Mouse (Mus musculus): Measurements from ENCODE around the gene Prr29. TPM values are rescaled to one million over a fixed set of nuclear protein-coding genes. Genes with fewer than 3 reads are reported as not detected.

The Prr29 gene
- total and polyA plus RNA-seq, 2 experiments, result 0.17 TPM; not detected in 1

GRCm38 (mm10) chr11:106349772-106350171 is 15.5 kb upstream of the Prr29 start:
- Histone ChIP-seq H3K79me2 (ENCODE audit: control insufficient read depth, insufficient read depth, low read length) (no peaks in the 10 kb centered on the region), H3K27me3 (ENCODE audit: control insufficient read depth, insufficient read depth, low read length) (no peaks in the 10 kb centered on the region), H3K9ac (ENCODE audit: low read depth, low read length) (no peak overlapping the region), H3K36me3 (ENCODE audit: control insufficient read depth, insufficient read depth, low read length) (no peaks in the 10 kb centered on the region), H3K4me1 (ENCODE audit: control insufficient read depth, insufficient read depth, low read length) (no peaks in the 10 kb centered on the region), H3K4me3 (ENCODE audit: insufficient read depth, low read depth, low read length) (no peak overlapping the region), H3K27ac (replicated peaks; ENCODE audit: insufficient read depth, low read depth, low read length) (no peak overlapping the region)
- no peak for DNase-seq (ENCODE audit: extremely low read depth, low read depth, low spot score)
- TF ChIP-seq CTCF (IDR thresholded peaks at IDR 0.05; ENCODE audit: low read depth, low read length) (no peak), POLR2A (IDR thresholded peaks at IDR 0.05; ENCODE audit: extremely low read depth, insufficient read depth, low read length) (no peak)
- WGBS, result 83% methylated on average over 6 of the region's 6 CpGs

- TF ChIP-seq CTCF (IDR thresholded peaks at IDR 0.05; ENCODE audit: low read depth, low read length), result no peak
- H3K27me3 ChIP-seq (ENCODE audit: control insufficient read depth, insufficient read depth, low read length), result no peaks in the 10 kb centered on the region
- H3K36me3 ChIP-seq (ENCODE audit: control insufficient read depth, insufficient read depth, low read length), result no peaks in the 10 kb centered on the region
- peak; percentile 24 for DNase-seq (ENCODE audit: extremely low read depth, low read depth, low spot score)
- WGBS, result 48% methylated on average over 5 of the region's 5 CpGs
- no peaks in the 10 kb centered on the region for H3K4me1 ChIP-seq (ENCODE audit: control insufficient read depth, insufficient read depth, low read length)
- H3K4me3 ChIP-seq (ENCODE audit: insufficient read depth, low read depth, low read length), result no peak overlapping the region
- no peak overlapping the region for H3K27ac ChIP-seq (replicated peaks; ENCODE audit: insufficient read depth, low read depth, low read length)
- H3K9ac ChIP-seq (ENCODE audit: low read depth, low read length), result no peak overlapping the region
- no peaks in the 10 kb centered on the region for H3K79me2 ChIP-seq (ENCODE audit: control insufficient read depth, insufficient read depth, low read length)
Observed at GRCm38 (mm10) chr11:106350853-106351252, 14.4 kb upstream of the Prr29 start.

- no peak overlapping the region for H3K27ac ChIP-seq (replicated peaks; ENCODE audit: insufficient read depth, low read depth, low read length)
- no peaks in the 10 kb centered on the region for H3K36me3 ChIP-seq (ENCODE audit: control insufficient read depth, insufficient read depth, low read length)
- WGBS, result 74% methylated on average over 3 of the region's 3 CpGs
- no peak for DNase-seq (ENCODE audit: extremely low read depth, low read depth, low spot score)
- no peaks in the 10 kb centered on the region for H3K27me3 ChIP-seq (ENCODE audit: control insufficient read depth, insufficient read depth, low read length)
- TF ChIP-seq POLR2A (IDR thresholded peaks at IDR 0.05; ENCODE audit: extremely low read depth, insufficient read depth, low read length) (no peak), CTCF (IDR thresholded peaks at IDR 0.05; ENCODE audit: low read depth, low read length) (no peak)
- no peaks in the 10 kb centered on the region for H3K4me1 ChIP-seq (ENCODE audit: control insufficient read depth, insufficient read depth, low read length)
- H3K9ac ChIP-seq (ENCODE audit: low read depth, low read length), result no peak overlapping the region
- H3K4me3 ChIP-seq (ENCODE audit: insufficient read depth, low read depth, low read length), result no peak overlapping the region
- H3K79me2 ChIP-seq (ENCODE audit: control insufficient read depth, insufficient read depth, low read length), result no peaks in the 10 kb centered on the region
Observed at GRCm38 (mm10) chr11:106351253-106351652, 14.0 kb upstream of the Prr29 start.

GRCm38 (mm10) chr11:106351941-106352340 is 13.3 kb upstream of the Prr29 start:
- no peak overlapping the region for H3K4me3 ChIP-seq (ENCODE audit: insufficient read depth, low read depth, low read length)
- 89% methylated on average over 4 of the region's 4 CpGs for WGBS
- DNase-seq (ENCODE audit: extremely low read depth, low read depth, low spot score), result no peak
- no peaks in the 10 kb centered on the region for H3K4me1 ChIP-seq (ENCODE audit: control insufficient read depth, insufficient read depth, low read length)
- H3K27ac ChIP-seq (replicated peaks; ENCODE audit: insufficient read depth, low read depth, low read length), result no peak overlapping the region
- H3K9ac ChIP-seq (ENCODE audit: low read depth, low read length), result no peak overlapping the region
- no peaks in the 10 kb centered on the region for H3K27me3 ChIP-seq (ENCODE audit: control insufficient read depth, insufficient read depth, low read length)
- TF ChIP-seq POLR2A (IDR thresholded peaks at IDR 0.05; ENCODE audit: extremely low read depth, insufficient read depth, low read length) (no peak), CTCF (IDR thresholded peaks at IDR 0.05; ENCODE audit: low read depth, low read length) (no peak)
- H3K79me2 ChIP-seq (ENCODE audit: control insufficient read depth, insufficient read depth, low read length), result no peaks in the 10 kb centered on the region
- no peaks in the 10 kb centered on the region for H3K36me3 ChIP-seq (ENCODE audit: control insufficient read depth, insufficient read depth, low read length)

- Histone ChIP-seq H3K4me1 (ENCODE audit: control insufficient read depth, insufficient read depth, low read length) (no peaks in the 10 kb centered on the region), H3K4me3 (ENCODE audit: insufficient read depth, low read depth, low read length) (no peak within 1 kb of the TSS), H3K36me3 (ENCODE audit: control insufficient read depth, insufficient read depth, low read length) (no peaks in the 10 kb centered on the region), H3K27me3 (ENCODE audit: control insufficient read depth, insufficient read depth, low read length) (no peaks in the 10 kb centered on the region), H3K9ac (ENCODE audit: low read depth, low read length) (no peak within 1 kb of the TSS), H3K79me2 (ENCODE audit: control insufficient read depth, insufficient read depth, low read length) (no peaks in the 10 kb centered on the region), H3K27ac (replicated peaks; ENCODE audit: insufficient read depth, low read depth, low read length) (no peak within 1 kb of the TSS)
- WGBS, result 90% methylated on average over 12 of the region's 12 CpGs
- DNase-seq (ENCODE audit: extremely low read depth, low read depth, low spot score), result no peak
- TF ChIP-seq CTCF (IDR thresholded peaks at IDR 0.05; ENCODE audit: low read depth, low read length) (no peak), POLR2A (IDR thresholded peaks at IDR 0.05; ENCODE audit: extremely low read depth, insufficient read depth, low read length) (no peak)
Observed at GRCm38 (mm10) chr11:106353188-106353587, 12.1 kb upstream of the Prr29 start, which contains the start of gene Scn4a. Gene Scn4a, minus strand, starts transcription at chr11:106353288.

GRCm38 (mm10) chr11:106354181-106354580 is 11.1 kb upstream of the Prr29 start:
- DNase-seq (ENCODE audit: extremely low read depth, low read depth, low spot score), result no peak
- H3K9ac ChIP-seq (ENCODE audit: low read depth, low read length), result no peak overlapping the region
- H3K4me1 ChIP-seq (ENCODE audit: control insufficient read depth, insufficient read depth, low read length), result no peaks in the 10 kb centered on the region
- no peak overlapping the region for H3K4me3 ChIP-seq (ENCODE audit: insufficient read depth, low read depth, low read length)
- no peak overlapping the region for H3K27ac ChIP-seq (replicated peaks; ENCODE audit: insufficient read depth, low read depth, low read length)
- no peaks in the 10 kb centered on the region for H3K27me3 ChIP-seq (ENCODE audit: control insufficient read depth, insufficient read depth, low read length)
- WGBS, result 13% methylated on average over 1 of the region's 1 CpGs
- H3K36me3 ChIP-seq (ENCODE audit: control insufficient read depth, insufficient read depth, low read length), result no peaks in the 10 kb centered on the region
- TF ChIP-seq CTCF (IDR thresholded peaks at IDR 0.05; ENCODE audit: low read depth, low read length), result no peak
- TF ChIP-seq POLR2A (IDR thresholded peaks at IDR 0.05; ENCODE audit: extremely low read depth, insufficient read depth, low read length), result no peak
- no peaks in the 10 kb centered on the region for H3K79me2 ChIP-seq (ENCODE audit: control insufficient read depth, insufficient read depth, low read length)
